Mouse (Mus musculus) embryonic facial prominence, embryonic 14.5 days (tissue): ENCODE data around the gene Plpp2. TPM values are rescaled to one million over a fixed set of nuclear protein-coding genes. Genes with fewer than 3 reads are reported as not detected.

Source experiments
- ATAC-seq: fragments of 200-750 bp; cut with Nextera tagmentation; 2 replicates; pipeline ENCODE4 v1.8.0; 2017; ENCODE audit warnings: low read depth, moderate number of reproducible peaks, moderate TSS enrichment
- DNase-seq: peaks from one replicate; pipeline ENCODE4 v3.0.0-alpha.2; 2015; ENCODE audit warnings: low spot score
- H3K27ac ChIP-seq: fragments of 300-500 bp; sonication (generic); replicated peaks from 2 replicates; pipeline ENCODE4 v1.5.1; 2014; ENCODE audit warnings: low read depth, mild to moderate bottlenecking, low read length, moderate library complexity
- H3K27me3 ChIP-seq: fragments of 300-500 bp; sonication (generic); replicated peaks from 2 replicates; pipeline ENCODE4 v1.6.1; 2014; ENCODE audit warnings: low read length; ENCODE audit not compliant: control insufficient read depth, insufficient read depth
- H3K36me3 ChIP-seq: fragments of 300-500 bp; sonication (generic); 2 replicates; pipeline ENCODE4 v1.6.1; 2014; ENCODE audit warnings: low read length, mixed read lengths; ENCODE audit not compliant: control insufficient read depth, insufficient read depth
- H3K4me1 ChIP-seq: fragments of 300-500 bp; sonication (generic); 2 replicates; pipeline ENCODE4 v1.6.1; 2014; ENCODE audit warnings: antibody characterized with exemption, low read length; ENCODE audit not compliant: control insufficient read depth, insufficient read depth
- H3K4me2 ChIP-seq: fragments of 300-500 bp; sonication (generic); 2 replicates; pipeline ENCODE4 v1.6.1; 2014; ENCODE audit warnings: low read depth, mild to moderate bottlenecking, low read length, moderate library complexity, mixed read lengths
- H3K4me3 ChIP-seq: fragments of 300-500 bp; sonication (generic); 2 replicates; pipeline ENCODE4 v1.5.1; 2014; ENCODE audit warnings: low read depth, mild to moderate bottlenecking, low read length
- H3K9ac ChIP-seq: fragments of 300-500 bp; sonication (generic); 2 replicates; pipeline ENCODE4 v1.6.1; 2014; ENCODE audit warnings: low read depth, mild to moderate bottlenecking, low read length, moderate library complexity, mixed read lengths
- H3K9me3 ChIP-seq: fragments of 300-500 bp; sonication (generic); 2 replicates; pipeline ENCODE4 v1.6.1; 2016; ENCODE audit warnings: low read length; ENCODE audit not compliant: control insufficient read depth
- WGBS: fragments of 180-500 bp; shearing (Covaris S2); extraction: QIAGEN DNeasy Blood & Tissue Kit; methylation state at CpG from one replicate; pipeline ENCODE4 v1.1.7; 2014; 5-methylcytosine and 5-hydroxymethylcytosine counted together
- polyA plus RNA-seq: library from polyadenylated mRNA; unstranded; fragments of >200 nt; fragmentation: Nextera tagmentation; extraction: Ambion mirVana; gene quantifications from 2 replicates; pipeline ENCODE4 v1.2.1, GENCODE M21; 2014

The Plpp2 gene
- polyA plus RNA-seq, 1 experiment from 2014 or later: 19.9 TPM

DNA sequence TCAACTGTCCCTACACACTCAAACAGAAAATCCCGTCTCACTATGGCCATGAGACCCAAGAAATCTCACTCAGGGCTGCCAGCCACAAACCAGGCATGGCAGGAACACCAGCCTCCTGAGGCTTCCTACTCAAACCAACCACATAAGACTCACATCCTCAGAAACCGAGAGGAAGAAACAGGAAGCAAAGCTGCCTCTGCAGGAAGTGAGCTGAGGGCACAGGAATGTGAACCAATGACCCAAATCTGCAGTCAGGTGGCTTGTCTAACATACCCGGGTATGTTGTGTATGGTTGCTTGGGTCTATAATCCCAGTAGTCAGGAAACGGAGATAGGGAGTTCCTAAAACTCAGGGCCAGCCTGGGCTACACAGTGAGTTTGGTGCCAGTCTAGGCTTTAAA, 5.3 kb upstream of the Plpp2 start:
- H3K9me3 ChIP-seq: no peaks in the 10 kb centered on the region
- peak; percentile 25 for DNase-seq
- ATAC-seq: no peak
- H3K36me3 ChIP-seq: peaks cover 58% of the 10 kb centered on the region
- no peak overlapping the region for H3K4me3 ChIP-seq
- H3K4me1 ChIP-seq: no peaks in the 10 kb centered on the region
- no peaks in the 10 kb centered on the region for H3K27me3 ChIP-seq
- H3K27ac ChIP-seq: no peak overlapping the region
- H3K4me2 ChIP-seq: no peak overlapping the region
- WGBS: 53% methylated on average over 4 of the region's 4 CpGs
- no peak overlapping the region for H3K9ac ChIP-seq

DNA sequence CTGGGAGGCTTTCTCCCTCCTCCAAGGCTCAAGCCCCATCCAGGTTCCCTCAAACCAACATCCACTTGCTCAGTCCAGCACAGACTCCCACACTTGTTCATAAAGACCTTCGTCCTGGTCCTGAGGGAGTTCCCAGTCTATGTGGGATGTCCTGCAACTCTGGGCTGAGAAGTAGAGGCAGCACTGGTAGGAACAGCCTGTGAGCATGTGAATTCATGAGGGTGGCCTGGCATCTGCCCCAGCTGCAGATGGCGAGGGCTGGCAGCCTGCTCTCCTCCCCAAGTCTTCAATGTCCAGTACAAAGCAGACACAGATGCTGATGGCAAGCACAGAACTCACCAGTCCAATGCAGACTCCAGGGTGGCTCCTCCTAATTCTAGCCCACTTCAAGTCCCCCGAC, 4.7 kb upstream of the Plpp2 start:
- Histone ChIP-seq H3K9me3 (no peaks in the 10 kb centered on the region), H3K4me2 (no peak overlapping the region), H3K27ac (no peak overlapping the region), H3K4me1 (no peaks in the 10 kb centered on the region), H3K36me3 (peaks cover 52% of the 10 kb centered on the region), H3K9ac (no peak overlapping the region), H3K4me3 (no peak overlapping the region), H3K27me3 (no peaks in the 10 kb centered on the region)
- 86% methylated on average over 3 of the region's 3 CpGs for WGBS
- ATAC-seq (no peak), DNase-seq (no peak)

DNA sequence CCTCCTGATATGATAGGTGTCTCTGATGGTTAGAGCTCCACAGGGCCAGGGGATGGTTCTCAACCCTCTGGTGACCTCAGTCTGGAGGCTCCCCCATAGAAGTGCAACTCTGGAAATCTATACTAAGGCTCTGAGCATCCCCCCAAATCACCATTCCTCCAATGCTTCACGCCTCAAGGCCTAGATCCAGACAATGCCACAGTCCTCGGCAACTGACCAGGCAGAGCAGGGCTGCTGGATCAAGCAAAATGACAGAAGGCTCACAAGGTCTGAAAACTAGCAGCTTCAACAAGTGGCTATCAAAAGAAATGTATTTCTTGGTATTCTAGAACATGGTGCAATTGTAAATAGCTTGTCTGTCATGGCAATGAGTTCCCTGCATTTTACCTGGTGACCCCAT, 4.2 kb upstream of the Plpp2 start:
- Histone ChIP-seq H3K9ac (no peak overlapping the region), H3K4me3 (no peak overlapping the region), H3K27me3 (no peaks in the 10 kb centered on the region), H3K4me2 (no peak overlapping the region), H3K4me1 (peaks cover 2% of the 10 kb centered on the region; the same call in 1 of the 2 replicates), H3K27ac (no peak overlapping the region), H3K9me3 (no peaks in the 10 kb centered on the region), H3K36me3 (peaks cover 47% of the 10 kb centered on the region)
- DNase-seq: no peak
- 82% methylated on average over 2 of the region's 2 CpGs for WGBS
- ATAC-seq: no peak

DNA sequence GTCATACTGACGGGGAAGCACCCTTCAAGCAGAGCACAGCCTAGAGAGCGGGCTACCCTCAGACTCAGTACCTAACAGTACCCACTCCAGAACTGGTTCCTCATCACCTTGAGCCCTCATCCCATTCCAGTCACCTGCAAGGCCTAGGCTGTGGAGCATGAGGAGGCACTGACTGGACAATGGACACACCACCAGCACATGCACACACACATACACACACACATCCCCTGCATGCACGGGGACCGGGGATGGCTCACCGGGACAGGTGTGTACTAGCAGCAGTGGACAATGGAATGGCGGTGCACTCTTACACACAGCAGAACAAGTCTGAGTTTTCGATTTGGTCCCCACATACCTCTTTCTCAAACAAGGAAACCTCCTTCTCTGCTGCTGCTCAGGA, 3.7 kb upstream of the Plpp2 start:
- H3K27ac ChIP-seq: no peak overlapping the region
- 96% methylated on average over 7 of the region's 7 CpGs for WGBS
- peaks cover 6% of the 10 kb centered on the region; the same call in 1 of the 2 replicates for H3K4me1 ChIP-seq
- ATAC-seq (no peak), DNase-seq (no peak)
- H3K4me3 ChIP-seq: no peak overlapping the region
- no peak overlapping the region for H3K9ac ChIP-seq
- H3K4me2 ChIP-seq: no peak overlapping the region
- no peaks in the 10 kb centered on the region for H3K27me3 ChIP-seq
- H3K9me3 ChIP-seq: no peaks in the 10 kb centered on the region
- H3K36me3 ChIP-seq: peaks cover 42% of the 10 kb centered on the region

DNA sequence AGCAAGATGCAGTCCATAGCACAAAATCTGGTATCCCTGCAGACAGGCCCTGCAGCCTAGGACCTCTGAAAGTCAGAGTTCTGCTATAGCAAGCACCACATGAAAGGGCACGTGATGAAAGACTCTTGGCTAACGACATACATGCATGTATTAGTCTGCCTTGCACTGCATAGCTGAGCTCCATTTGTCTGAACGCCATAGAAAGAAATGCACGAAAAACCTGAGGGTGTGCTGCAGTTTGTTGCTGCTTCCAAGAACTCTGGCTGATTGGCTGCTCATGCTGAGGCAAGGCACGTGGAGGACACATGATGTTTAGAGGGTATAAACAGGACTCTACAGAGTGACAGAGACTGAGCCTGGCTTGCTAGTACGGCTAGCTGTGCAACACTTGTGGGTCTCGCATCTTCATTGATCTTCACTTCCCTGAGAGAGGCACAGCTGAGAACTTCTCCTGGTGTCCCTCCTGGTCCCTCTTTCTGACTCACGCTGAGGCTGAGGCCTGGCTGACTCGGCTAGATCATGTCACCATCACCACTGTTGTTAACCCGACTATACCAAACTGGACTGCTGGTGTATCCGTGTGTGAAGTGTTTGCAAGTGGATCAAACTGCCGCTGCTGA, 3.0 kb upstream of the Plpp2 start:
- DNase-seq (no peak), ATAC-seq (no peak)
- Histone ChIP-seq H3K4me2 (no peak overlapping the region), H3K27ac (no peak overlapping the region), H3K36me3 (peaks cover 35% of the 10 kb centered on the region), H3K4me1 (peaks cover 6% of the 10 kb centered on the region; the same call in 1 of the 2 replicates), H3K9me3 (no peaks in the 10 kb centered on the region), H3K27me3 (no peaks in the 10 kb centered on the region), H3K9ac (no peak overlapping the region), H3K4me3 (no peak overlapping the region)
- WGBS: 75% methylated on average over 12 of the region's 12 CpGs

DNA sequence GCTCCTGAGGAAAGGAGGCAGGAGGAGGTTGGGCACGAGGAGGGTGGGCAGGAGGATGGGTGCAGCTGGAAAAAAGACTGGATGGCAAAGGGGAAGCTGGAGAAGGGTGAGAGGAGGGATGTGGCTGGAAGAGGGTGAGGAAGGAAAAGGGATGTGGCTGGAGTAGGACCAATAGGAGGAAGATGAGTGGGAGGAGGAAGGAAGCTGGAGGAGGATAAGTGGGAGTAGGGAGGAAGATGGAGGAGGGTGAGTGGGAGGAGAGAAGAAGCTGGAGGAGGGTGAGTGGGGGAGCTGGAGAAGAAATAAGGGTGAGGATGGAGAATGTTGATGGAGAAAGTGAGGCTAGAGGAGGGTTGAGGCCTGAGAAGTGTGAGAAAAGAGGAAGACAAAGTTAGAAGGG, 1.8 kb upstream of the Plpp2 start:
- H3K4me3 ChIP-seq: no peak overlapping the region
- WGBS: 63% methylated on average over 1 of the region's 1 CpGs
- DNase-seq: no peak
- ATAC-seq: no peak
- H3K27me3 ChIP-seq: no peaks in the 10 kb centered on the region
- peaks cover 6% of the 10 kb centered on the region; the same call in 1 of the 2 replicates for H3K4me1 ChIP-seq
- no peak overlapping the region for H3K9ac ChIP-seq
- H3K36me3 ChIP-seq: peaks cover 23% of the 10 kb centered on the region
- no peak overlapping the region for H3K27ac ChIP-seq
- no peaks in the 10 kb centered on the region for H3K9me3 ChIP-seq
- H3K4me2 ChIP-seq: no peak overlapping the region

DNA sequence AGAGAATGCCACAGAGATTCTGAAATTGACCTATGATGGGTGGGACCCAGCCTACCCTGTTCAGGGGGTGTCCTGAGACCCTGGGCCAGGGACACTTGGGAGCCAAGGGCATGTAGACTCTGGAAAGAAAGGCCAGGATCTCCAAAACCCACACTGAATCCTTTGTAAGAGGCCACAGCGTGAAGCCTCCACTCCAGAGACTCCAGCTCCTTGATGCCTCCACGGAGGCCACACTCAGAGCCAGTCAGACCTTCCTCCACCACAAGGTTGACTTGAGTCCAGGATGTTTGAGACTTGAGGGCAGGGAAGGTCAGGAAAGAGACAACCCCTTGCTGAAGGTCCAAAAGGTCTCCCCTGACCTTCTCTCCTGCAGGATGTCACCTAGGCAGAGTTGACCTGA, 830 bp upstream of the Plpp2 start:
- H3K9me3 ChIP-seq: no peaks in the 10 kb centered on the region
- H3K27ac ChIP-seq: no peak overlapping the region
- peaks cover 13% of the 10 kb centered on the region; the same call in 1 of the 2 replicates for H3K36me3 ChIP-seq
- H3K9ac ChIP-seq: no peak overlapping the region
- H3K4me1 ChIP-seq: peaks cover 6% of the 10 kb centered on the region; the same call in 1 of the 2 replicates
- ATAC-seq: no peak
- H3K27me3 ChIP-seq: no peaks in the 10 kb centered on the region
- H3K4me2 ChIP-seq: no peak overlapping the region
- 83% methylated on average over 2 of the region's 2 CpGs for WGBS
- no peak for DNase-seq
- no peak overlapping the region for H3K4me3 ChIP-seq

DNA sequence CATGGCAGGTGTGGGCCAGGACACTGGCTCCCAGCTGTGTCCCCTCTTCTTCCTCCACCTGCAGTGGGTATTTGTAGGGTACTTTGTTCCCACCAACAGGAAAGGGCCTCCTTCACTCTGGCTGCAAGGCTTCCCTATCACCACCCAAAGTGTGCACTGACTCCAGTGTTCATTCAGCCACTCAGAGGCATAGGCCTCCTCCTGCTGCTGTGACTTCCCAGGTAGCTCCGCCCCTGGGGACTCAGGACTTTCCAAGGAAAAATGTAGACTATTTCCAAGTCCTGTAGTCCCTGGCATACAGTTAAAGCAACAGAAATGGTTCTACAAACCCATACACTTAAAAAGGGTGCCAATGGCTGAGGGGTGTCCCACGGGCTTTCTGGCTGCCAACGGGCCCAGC, 918 bp downstream of the Plpp2 start:
- DNase-seq (peak; percentile 28), ATAC-seq (no peak)
- Histone ChIP-seq H3K27me3 (no peaks in the 10 kb centered on the region), H3K4me3 (peak overlapping the region; percentile 61), H3K4me2 (peak overlapping the region; percentile 96), H3K27ac (no peak overlapping the region), H3K9ac (peak overlapping the region; percentile 71), H3K4me1 (peaks cover 6% of the 10 kb centered on the region; the same call in 1 of the 2 replicates), H3K36me3 (no peaks in the 10 kb centered on the region), H3K9me3 (no peaks in the 10 kb centered on the region)
- 34% methylated on average over 3 of the region's 3 CpGs for WGBS

DNA sequence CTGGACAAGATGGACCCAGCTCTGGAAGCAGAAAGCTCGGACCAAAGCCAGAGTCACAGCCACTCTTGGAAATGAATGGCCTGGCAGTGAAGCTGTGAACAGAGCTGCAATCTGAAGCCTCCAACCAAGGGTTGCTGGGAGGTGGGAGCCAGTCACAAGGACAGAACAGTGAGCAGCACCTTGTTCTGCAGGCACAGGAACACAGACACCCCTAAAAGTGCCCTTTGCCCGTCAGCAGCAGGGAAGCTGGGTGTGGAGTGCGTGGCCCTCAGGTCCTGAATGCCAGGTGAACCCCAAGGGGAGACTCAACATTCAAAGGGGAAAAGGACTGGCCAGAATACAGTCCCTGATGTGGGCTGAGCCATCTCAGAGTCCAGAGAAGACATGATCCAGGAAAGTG, 2.0 kb downstream of the Plpp2 start:
- H3K27ac ChIP-seq: no peak overlapping the region
- no peak overlapping the region for H3K4me3 ChIP-seq
- H3K9me3 ChIP-seq: no peaks in the 10 kb centered on the region
- no peak overlapping the region for H3K9ac ChIP-seq
- no peak for ATAC-seq
- H3K27me3 ChIP-seq: no peaks in the 10 kb centered on the region
- H3K4me1 ChIP-seq: peaks cover 6% of the 10 kb centered on the region; the same call in 1 of the 2 replicates
- DNase-seq: no peak
- no peak overlapping the region for H3K4me2 ChIP-seq
- H3K36me3 ChIP-seq: 0 out of 2 replicates have a peak, but pooled peaks cover 3% of the 10 kb centered on the region
- 93% methylated on average over 3 of the region's 3 CpGs for WGBS
